Mouse (Mus musculus) intestine, embryonic 15.5 days (tissue): ENCODE results near the gene Selenow. TPM values are rescaled to one million over a fixed set of nuclear protein-coding genes. Genes with fewer than 3 reads are reported as not detected.
A peak's percentile ranks its signal among the peaks of the same experiment; 100 is the strongest.

Source experiments
- ATAC-seq: fragments of 200-750 bp; cut with Nextera tagmentation; 2 replicates; pipeline ENCODE4 v1.8.0; 2017; ENCODE audit warnings: moderate TSS enrichment, moderate library complexity
- H3K27ac ChIP-seq: fragments of 300-500 bp; sonication (generic); 2 replicates; pipeline ENCODE4 v1.5.1; 2015; ENCODE audit warnings: mild to moderate bottlenecking, inconsistent platforms
- H3K27me3 ChIP-seq: fragments of 300-500 bp; sonication (generic); replicated peaks from 2 replicates; pipeline ENCODE4 v1.6.1; 2015; ENCODE audit warnings: inconsistent platforms
- H3K36me3 ChIP-seq: fragments of 300-500 bp; sonication (generic); 2 replicates; pipeline ENCODE4 v1.6.1; 2015; ENCODE audit warnings: inconsistent platforms
- H3K4me1 ChIP-seq: fragments of 300-500 bp; sonication (generic); replicated peaks from 2 replicates; pipeline ENCODE4 v1.6.1; 2015; ENCODE audit warnings: inconsistent platforms
- H3K4me2 ChIP-seq: fragments of 300-500 bp; sonication (generic); replicated peaks from 2 replicates; pipeline ENCODE4 v1.6.1; 2015; ENCODE audit warnings: mild to moderate bottlenecking, inconsistent platforms
- H3K4me3 ChIP-seq: fragments of 300-500 bp; sonication (generic); replicated peaks from 2 replicates; pipeline ENCODE4 v1.5.1; 2015; ENCODE audit warnings: inconsistent platforms
- H3K9ac ChIP-seq: fragments of 300-500 bp; sonication (generic); 2 replicates; pipeline ENCODE4 v1.6.1; 2015; ENCODE audit warnings: inconsistent platforms
- H3K9me3 ChIP-seq: fragments of 300-500 bp; sonication (generic); 2 replicates; pipeline ENCODE4 v1.6.1; 2016; ENCODE audit warnings: inconsistent platforms
- WGBS: fragments of 180-500 bp; shearing (Covaris S2); methylation state at CpG from one replicate; pipeline ENCODE4 v1.1.7; 2015; 5-methylcytosine and 5-hydroxymethylcytosine counted together
- polyA plus RNA-seq: library from polyadenylated mRNA; unstranded; fragments of >200 nt; fragmentation: Nextera tagmentation; extraction: Ambion mirVana; gene quantifications from 2 replicates; pipeline ENCODE4 v1.2.1, GENCODE M21; 2015

Selenow gene
- polyA plus RNA-seq, 1 experiment from 2014 or later: 657 TPM

DNA sequence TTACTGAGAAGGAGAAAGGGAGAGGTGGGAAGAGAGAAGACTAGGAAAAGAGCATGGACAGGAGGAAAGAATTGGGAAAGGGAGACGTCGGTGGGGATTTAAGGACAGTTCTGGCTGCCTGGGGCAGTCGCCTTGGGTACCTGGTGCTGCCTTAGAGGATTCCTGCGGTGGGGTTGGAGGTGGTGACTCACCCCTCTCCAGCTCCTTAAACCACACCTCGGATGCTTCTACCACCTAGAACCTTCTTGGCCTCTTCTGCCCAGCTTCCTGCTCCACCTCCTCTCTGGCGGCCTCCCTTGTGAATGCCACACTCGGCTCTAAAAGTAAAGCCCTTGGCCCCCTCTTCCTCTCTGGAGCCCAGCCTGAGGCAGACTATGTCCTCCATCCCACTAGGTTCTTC, 33.3 kb upstream of the Selenow start:
- Histone ChIP-seq H3K27ac (peak overlapping the region; percentile 14; the same call in 1 of the 2 replicates), H3K4me3 (peak overlapping the region; percentile 18; the same call in 1 of the 2 replicates), H3K9ac (no peak overlapping the region), H3K4me2 (peak overlapping the region; percentile 51), H3K9me3 (no peaks in the 10 kb centered on the region), H3K27me3 (no peaks in the 10 kb centered on the region), H3K4me1 (peaks cover 7% of the 10 kb centered on the region; the same call in 1 of the 2 replicates), H3K36me3 (peaks cover 28% of the 10 kb centered on the region)
- WGBS: 33% methylated on average over 7 of the region's 7 CpGs
- peak; percentile 23; the same call in 1 of the 2 replicates for ATAC-seq

GRCm38 (mm10) chr7:15954978-15955443, 32.8 kb upstream of the Selenow start:
- Histone ChIP-seq H3K27ac (no peak overlapping the region), H3K9ac (no peak overlapping the region), H3K4me3 (peak overlapping the region; percentile 18; the same call in 1 of the 2 replicates), H3K9me3 (no peaks in the 10 kb centered on the region), H3K4me1 (peaks cover 7% of the 10 kb centered on the region; the same call in 1 of the 2 replicates), H3K36me3 (peaks cover 30% of the 10 kb centered on the region), H3K4me2 (peak overlapping the region; percentile 51), H3K27me3 (no peaks in the 10 kb centered on the region)
- WGBS: 12% methylated on average over 21 of the region's 21 CpGs
- ATAC-seq: peak; percentile 57

DNA sequence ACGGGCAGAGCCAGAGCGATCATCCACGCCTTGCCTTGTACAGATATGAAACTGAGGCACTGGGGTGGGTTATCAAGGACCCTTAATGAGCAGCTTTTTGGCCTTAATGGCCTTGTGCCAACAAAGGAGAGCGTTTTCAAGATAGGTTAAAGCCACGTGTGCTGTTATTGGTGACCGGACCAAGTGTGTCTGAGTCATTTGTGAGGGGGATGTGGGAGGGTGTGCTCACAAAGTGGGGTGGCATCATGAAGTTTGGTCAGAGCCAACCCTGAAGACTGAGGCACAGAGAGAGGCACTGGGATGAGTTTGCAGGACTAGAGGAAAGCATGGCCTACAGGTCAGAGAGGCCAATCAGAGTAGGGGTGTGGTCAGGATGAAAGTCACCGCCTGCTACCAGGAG, 32.2 kb upstream of the Selenow start:
- H3K4me1 ChIP-seq: peaks cover 7% of the 10 kb centered on the region; the same call in 1 of the 2 replicates
- H3K9ac ChIP-seq: no peak overlapping the region
- WGBS: 91% methylated on average over 7 of the region's 7 CpGs
- no peaks in the 10 kb centered on the region for H3K27me3 ChIP-seq
- H3K9me3 ChIP-seq: no peaks in the 10 kb centered on the region
- no peak overlapping the region for H3K4me2 ChIP-seq
- H3K36me3 ChIP-seq: peaks cover 28% of the 10 kb centered on the region
- ATAC-seq: no peak; the same call in 1 of the 2 replicates
- no peak overlapping the region for H3K4me3 ChIP-seq
- H3K27ac ChIP-seq: no peak overlapping the region

- Histone ChIP-seq H3K27ac (no peak overlapping the region), H3K4me2 (no peak overlapping the region), H3K9me3 (no peaks in the 10 kb centered on the region), H3K27me3 (no peaks in the 10 kb centered on the region), H3K36me3 (peaks cover 27% of the 10 kb centered on the region), H3K4me3 (no peak overlapping the region), H3K9ac (no peak overlapping the region), H3K4me1 (peaks cover 11% of the 10 kb centered on the region)
- no peak for ATAC-seq
- 89% methylated on average over 13 of the region's 13 CpGs for WGBS
Measured at GRCm38 (mm10) chr7:15953307-15954074, 31.3 kb upstream of the Selenow start.

DNA sequence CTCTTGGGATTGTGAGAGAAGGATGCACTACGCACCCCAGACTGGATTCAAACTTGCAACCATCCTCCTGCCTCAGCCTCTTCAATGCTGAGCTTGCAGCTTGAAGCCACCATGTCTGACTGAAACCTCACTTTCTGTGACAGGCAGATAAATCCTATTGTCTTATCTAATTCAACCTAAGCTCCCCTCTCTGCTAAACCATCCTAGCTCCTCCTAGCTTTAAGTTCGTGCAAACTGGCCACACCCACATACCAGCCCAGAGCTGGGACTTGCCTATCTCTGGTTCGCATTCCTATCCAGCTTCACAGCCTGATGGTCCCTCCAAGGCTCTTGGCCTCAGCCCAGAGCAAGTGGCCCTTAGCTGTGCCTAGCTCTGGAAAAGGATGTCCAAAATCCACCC, 30.2 kb upstream of the Selenow start:
- Histone ChIP-seq H3K36me3 (peaks cover 24% of the 10 kb centered on the region), H3K4me2 (no peak overlapping the region), H3K27ac (no peak overlapping the region), H3K9me3 (no peaks in the 10 kb centered on the region), H3K4me3 (no peak overlapping the region), H3K9ac (no peak overlapping the region), H3K27me3 (no peaks in the 10 kb centered on the region), H3K4me1 (peaks cover 18% of the 10 kb centered on the region)
- WGBS: 57% methylated on average over 3 of the region's 3 CpGs
- ATAC-seq: no peak

- no peak overlapping the region for H3K4me3 ChIP-seq
- H3K4me2 ChIP-seq: no peak overlapping the region
- peaks cover 13% of the 10 kb centered on the region for H3K4me1 ChIP-seq
- ATAC-seq: no peak
- H3K36me3 ChIP-seq: peaks cover 20% of the 10 kb centered on the region
- no peaks in the 10 kb centered on the region for H3K9me3 ChIP-seq
- no peaks in the 10 kb centered on the region for H3K27me3 ChIP-seq
- H3K9ac ChIP-seq: no peak overlapping the region
- 87% methylated on average over 15 of the region's 15 CpGs for whole genome bisulfite sequencing
- H3K27ac ChIP-seq: no peak overlapping the region
Measured at GRCm38 (mm10) chr7:15950008-15950407, 27.8 kb upstream of the Selenow start.

GRCm38 (mm10) chr7:15949216-15949790, 27.1 kb upstream of the Selenow start:
- no peaks in the 10 kb centered on the region for H3K9me3 ChIP-seq
- ATAC-seq: no peak
- peak overlapping the region; percentile 71; the same call in 1 of the 2 replicates for H3K4me2 ChIP-seq
- peaks cover 16% of the 10 kb centered on the region for H3K36me3 ChIP-seq
- H3K4me3 ChIP-seq: no peak overlapping the region
- H3K27me3 ChIP-seq: no peaks in the 10 kb centered on the region
- peaks cover 18% of the 10 kb centered on the region for H3K4me1 ChIP-seq
- H3K27ac ChIP-seq: 0 out of 2 replicates have a peak overlapping the region, but pooled peaks have one; percentile 56
- H3K9ac ChIP-seq: 0 out of 2 replicates have a peak overlapping the region, but pooled peaks have one; percentile 34
- WGBS: 86% methylated on average over 7 of the region's 7 CpGs

DNA sequence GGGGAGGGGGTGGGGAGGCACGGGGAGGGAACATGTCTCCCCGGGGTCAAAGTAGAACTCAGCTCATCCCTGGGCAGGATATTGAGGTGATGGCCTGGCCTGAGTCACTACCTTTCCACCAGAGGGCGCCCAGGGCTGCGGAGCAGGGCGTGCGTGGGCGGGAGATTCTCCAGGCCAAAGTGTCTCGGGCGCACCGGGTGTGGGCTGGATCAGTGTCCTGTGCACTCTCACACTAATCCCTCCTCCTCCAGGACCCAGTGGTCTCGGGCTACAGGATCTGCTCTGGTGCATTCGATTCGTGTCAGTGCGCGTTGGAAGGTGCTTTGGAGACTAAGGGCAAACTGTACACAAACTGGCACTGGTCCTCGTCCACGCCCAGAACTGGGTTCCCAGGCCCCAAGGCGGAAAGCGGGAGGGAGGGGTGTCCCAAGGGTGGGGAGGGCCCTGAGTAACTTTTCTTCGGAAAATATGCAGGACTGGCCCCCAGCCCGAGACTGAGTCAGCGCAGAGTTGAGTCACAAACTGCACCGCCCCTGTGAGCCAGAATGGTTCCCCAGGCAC, 26.3 kb upstream of the Selenow start:
- peak overlapping the region; percentile 34; the same call in 1 of the 2 replicates for H3K9ac ChIP-seq
- H3K4me2 ChIP-seq: peak overlapping the region; percentile 71
- H3K27ac ChIP-seq: peak overlapping the region; percentile 56; the same call in 1 of the 2 replicates
- H3K27me3 ChIP-seq: no peaks in the 10 kb centered on the region
- ATAC-seq: peak; percentile 77
- no peaks in the 10 kb centered on the region for H3K9me3 ChIP-seq
- H3K36me3 ChIP-seq: peaks cover 12% of the 10 kb centered on the region
- H3K4me3 ChIP-seq: peak overlapping the region; percentile 26
- peaks cover 19% of the 10 kb centered on the region for H3K4me1 ChIP-seq
- 2% methylated on average over 23 of the region's 23 CpGs for WGBS

DNA sequence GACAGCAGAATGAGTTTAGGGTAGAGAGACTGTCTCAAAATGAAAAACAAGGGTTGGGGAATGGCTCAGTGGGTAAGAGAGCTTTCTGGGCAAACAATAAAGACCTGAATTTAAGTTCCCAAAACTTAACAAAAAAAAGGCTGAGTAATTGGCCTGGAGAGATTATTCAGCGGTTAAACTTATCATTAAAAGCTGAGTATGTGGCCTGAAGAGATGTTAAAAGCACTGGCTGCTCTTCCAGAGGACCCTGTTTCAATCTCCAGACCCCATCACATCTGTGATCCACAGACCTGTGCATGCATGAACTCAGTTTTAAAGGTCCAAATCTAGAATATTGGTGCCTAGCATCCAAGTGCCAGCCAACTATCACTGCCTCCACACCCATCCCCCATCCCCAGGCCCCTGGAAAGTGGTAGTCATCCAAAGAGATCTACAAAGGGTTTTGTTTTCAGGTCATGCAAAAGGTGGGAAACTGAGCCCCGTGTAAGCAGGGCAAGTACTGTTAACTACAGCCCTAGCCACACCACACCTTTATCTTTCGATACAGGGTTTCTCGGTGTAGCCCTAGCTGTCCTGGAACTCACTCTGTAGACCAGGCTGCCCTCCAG, 25.6 kb upstream of the Selenow start:
- no peak overlapping the region; the same call in 1 of the 2 replicates for H3K4me3 ChIP-seq
- no peaks in the 10 kb centered on the region for H3K27me3 ChIP-seq

DNA sequence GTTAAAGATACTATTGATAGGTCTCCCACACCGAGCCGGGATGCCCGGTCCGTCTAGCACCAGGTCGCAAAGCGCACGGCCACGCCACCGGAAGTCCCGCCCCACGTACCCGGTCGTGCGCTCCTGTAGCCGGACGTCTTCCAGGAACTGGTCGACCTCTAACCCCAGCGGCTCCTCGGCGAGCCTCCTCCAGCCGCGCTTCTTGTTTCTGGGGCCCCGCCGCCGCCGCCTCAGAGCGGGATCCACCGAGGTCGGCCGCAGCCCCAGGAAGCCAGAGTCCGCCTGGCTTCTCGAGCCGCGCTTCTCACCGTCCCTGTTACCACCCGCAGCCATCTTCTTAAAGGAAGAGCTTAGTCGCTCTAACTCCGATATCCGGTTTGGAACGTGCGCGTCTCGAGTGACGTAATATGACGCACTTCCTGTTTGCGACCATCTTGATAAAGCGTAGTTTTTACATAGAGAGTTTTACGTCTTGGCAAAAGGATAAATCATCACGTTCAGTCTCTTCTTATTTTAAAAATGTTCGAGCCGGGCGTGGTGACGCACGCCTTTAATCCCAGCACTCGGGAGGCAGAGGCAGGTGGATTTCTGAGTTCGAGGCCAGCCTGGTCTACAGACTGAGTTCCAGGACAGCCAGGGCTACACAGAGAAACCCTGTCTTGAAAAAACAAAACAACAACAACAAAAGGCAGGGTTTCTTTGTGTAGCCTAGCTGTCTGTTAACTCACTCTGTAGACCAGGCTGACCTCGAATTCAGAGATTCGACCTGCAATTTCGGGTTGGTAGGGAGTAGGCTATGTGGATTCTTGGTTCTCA, 23.7 kb upstream of the Selenow start, which contains the start of gene Nop53:
TSS of gene Nop53 (minus strand) at position 354 of the 816 bp plus-strand sequence.
- ATAC-seq: peak; percentile 94
- Histone ChIP-seq H3K27me3 (no peaks in the 10 kb centered on the region), H3K4me2 (peak within 1 kb of the TSS; percentile 71), H3K9me3 (no peaks in the 10 kb centered on the region), H3K4me1 (peaks cover 19% of the 10 kb centered on the region), H3K9ac (peak within 1 kb of the TSS; percentile 71), H3K36me3 (peaks cover 31% of the 10 kb centered on the region), H3K27ac (peak within 1 kb of the TSS; percentile 95), H3K4me3 (peak within 1 kb of the TSS; percentile 68)
- WGBS: 2% methylated on average over 59 of the region's 59 CpGs

More for the DNA sequence above, 25.6 kb upstream of the Selenow start:
- ATAC-seq: no peak
- Histone ChIP-seq H3K36me3 (peaks cover 16% of the 10 kb centered on the region), H3K9ac (no peak overlapping the region), H3K4me2 (no peak overlapping the region; the same call in 1 of the 2 replicates), H3K9me3 (no peaks in the 10 kb centered on the region), H3K4me1 (peaks cover 19% of the 10 kb centered on the region), H3K27ac (no peak overlapping the region)
- 46% methylated on average over 4 of the region's 4 CpGs for WGBS

- peak overlapping the region; percentile 68 for H3K4me3 ChIP-seq
- no peak overlapping the region; the same call in 1 of the 2 replicates for H3K27ac ChIP-seq
- H3K27me3 ChIP-seq: no peaks in the 10 kb centered on the region
- H3K9me3 ChIP-seq: no peaks in the 10 kb centered on the region
- 5% methylated on average over 8 of the region's 8 CpGs for WGBS
- H3K36me3 ChIP-seq: peaks cover 33% of the 10 kb centered on the region
- peak overlapping the region; percentile 71 for H3K4me2 ChIP-seq
- peak overlapping the region; percentile 71 for H3K9ac ChIP-seq
- no peak for ATAC-seq
- H3K4me1 ChIP-seq: peaks cover 19% of the 10 kb centered on the region
Measured at GRCm38 (mm10) chr7:15945211-15945610, 23.0 kb upstream of the Selenow start.
